ENCODE assay signal across 18 mouse cellular contexts in genomic region chr4:122873003-122873402, GRCm38 (mm10). TPM values are rescaled to one million over a fixed set of nuclear protein-coding genes. Genes with fewer than 3 reads are reported as not detected.
DNase-seq lines count a peak whose midpoint lies in the region; ATAC-seq and TF ChIP-seq lines count a peak whose summit lies in the region.
"Had no signal": no experiment of that assay in that cellular context is flagged by ENCODE, and none has a peak within 500 bp of the region (broad histone marks: within the 10 kb centered on the region; RNA-seq: fewer than 3 reads in every experiment).

No protein-coding gene starts in this region.

- H3K36me3 ChIP-seq in liver, embryonic 14.5 days (replicated peaks; ENCODE audit: control insufficient read depth, insufficient read depth, low read depth), result peaks cover 24% of the 10 kb centered on the region

- H3K9me3 ChIP-seq in liver, embryonic 14.5 days (ENCODE audit: control insufficient read depth, low read length), result no peaks in the 10 kb centered on the region
- H3K9me3 ChIP-seq: embryonic facial prominence, embryonic 10.5 days; hindbrain, embryonic 10.5 days had no signal

- peak; percentile 82 for ATAC-seq in liver, embryonic 14.5 days (ENCODE audit: insufficient read depth)

- peak; percentile 52 for DNase-seq in thymus, postnatal 0 days (ENCODE audit: low spot score)
- no peak for DNase-seq in thymus, postnatal 4 days
- DNase-seq in c-Kit-positive CD71-positive TER-119-negative erythroid progenitor cells, embryonic 14.5 days (ENCODE audit: low read depth), result peak; percentile 55
- peak in 2 of 3 experiments; percentile 41 for DNase-seq in liver, embryonic 14.5 days (ENCODE audit: low read depth in 3 of 3, low spot score in 3 of 3)
- DNase-seq in adrenal gland, postnatal 10 days, result no peak
- no peak for DNase-seq in frontal cortex, adult 2 months (ENCODE audit: extremely low spot score in 1 of 2, low spot score in 1 of 2)
- DNase-seq in cerebellum, adult 9-10 months, result no peak
- no peak for DNase-seq in frontal cortex, postnatal 36 days (ENCODE audit: low spot score in 2 of 2)
- DNase-seq: adrenal gland, postnatal 25 days; cerebellum, adult 2 months; kidney, adult 18-20 months; kidney, postnatal 4 days; spleen, adult 18-20 months had no signal

- no peak for TF ChIP-seq CTCF in liver, embryonic 14.5 days (IDR thresholded peaks at IDR 0.05; ENCODE audit: low read depth)

- H3K4me1 ChIP-seq in liver, embryonic 14.5 days (replicated peaks; ENCODE audit: control insufficient read depth in 2 of 2, insufficient read depth in 2 of 2, low read length in 1 of 2), result peaks cover 19 to 20% of the 10 kb centered on the region in 2 experiments
- H3K4me1 ChIP-seq: embryonic facial prominence, embryonic 10.5 days; hindbrain, embryonic 10.5 days had no signal

- peak; percentile 44; the same call in 1 of the 2 replicates for TF ChIP-seq EP300 in liver, embryonic 14.5 days (IDR thresholded peaks at IDR 0.05; ENCODE audit: low read depth)

- 11% methylated on average over 5 of the region's 5 CpGs for WGBS in liver, embryonic 14.5 days (ENCODE audit: insufficient replicate concordance)

- peak overlapping the region; percentile 27; the same call in 1 of the 2 replicates for H3K27ac ChIP-seq in liver, embryonic 14.5 days
- H3K27ac ChIP-seq: embryonic facial prominence, embryonic 10.5 days; hindbrain, embryonic 10.5 days; left cerebral cortex, adult 2 months had no signal

- H3K27me3 ChIP-seq in liver, embryonic 14.5 days (ENCODE audit: control insufficient read depth, insufficient read depth, low read length), result no peaks in the 10 kb centered on the region

- no peak overlapping the region for H3K9ac ChIP-seq in liver, embryonic 14.5 days (replicated peaks)

- H3K4me3 ChIP-seq in liver, embryonic 14.5 days (ENCODE audit: insufficient read depth in 1 of 2, low read depth in 2 of 2, low read length in 2 of 2), result no peak overlapping the region
- H3K4me3 ChIP-seq: embryonic facial prominence, embryonic 10.5 days; hindbrain, embryonic 10.5 days; left cerebral cortex, adult 2 months had no signal

- H3K4me2 ChIP-seq in liver, embryonic 14.5 days (ENCODE audit: low read depth), result peak overlapping the region; percentile 47
- H3K4me2 ChIP-seq: heart, embryonic 11.5 days; midbrain, embryonic 11.5 days had no signal

RNA-seq across cellular contexts. Expression of gene Cap1, which starts 12.9 kb away (rescaled TPM):
- 91.9 and 106 TPM in 2 replicates for polyA plus RNA-seq in thymus, postnatal 0 days (2015; fragmentation: Nextera tagmentation; extraction: Ambion mirVana)
- polyA plus RNA-seq in liver, embryonic 14.5 days (2012; rRNA removed), result 24.2 and 28.3 TPM in 2 replicates
- 26.8 and 27.3 TPM in 2 replicates for polyA plus RNA-seq in liver, embryonic 14.5 days (2014; fragmentation: Nextera tagmentation; extraction: Ambion mirVana)
- 100 to 1,000 TPM; 128 TPM for total RNA-seq in adrenal gland, postnatal 10 days (2021)
- polyA plus RNA-seq in frontal cortex, adult 2 months (2012; rRNA removed), result 142 and 146 TPM in 2 replicates

RNA-seq across cellular contexts. Expression of gene Ppt1, which starts 37.0 kb away (rescaled TPM):
- polyA plus RNA-seq in thymus, postnatal 0 days (2015; fragmentation: Nextera tagmentation; extraction: Ambion mirVana), result 118 and 131 TPM in 2 replicates
- 6.9 and 10.4 TPM in 2 replicates for polyA plus RNA-seq in liver, embryonic 14.5 days (2012; rRNA removed)
- polyA plus RNA-seq in liver, embryonic 14.5 days (2014; fragmentation: Nextera tagmentation; extraction: Ambion mirVana), result 17.6 and 17.9 TPM in 2 replicates
- total RNA-seq in adrenal gland, postnatal 10 days (2021), result 10 to 100 TPM; 45.9 to 54.5 TPM
- 106 and 119 TPM in 2 replicates for polyA plus RNA-seq in frontal cortex, adult 2 months (2012; rRNA removed)

Comparison
In these comparisons a context has a peak if more than half of its experiments do, and no peak if none do; other contexts are left out.
1. DNase-seq: peak in thymus, postnatal 0 days (single experiment), c-Kit-positive CD71-positive TER-119-negative erythroid progenitor cells, embryonic 14.5 days (single experiment) and liver, embryonic 14.5 days (2 of 3); none in thymus, postnatal 4 days (single experiment), adrenal gland, postnatal 10 days (single experiment), frontal cortex, adult 2 months (0 of 2), cerebellum, adult 9-10 months (single experiment) and frontal cortex, postnatal 36 days (0 of 2).